Mouse (Mus musculus) kidney, postnatal 14 days (tissue): ENCODE data around the gene Psmd13.
"Not testable (repeated sequence)": the region's sequence is repeated elsewhere in the genome, so short reads cannot be mapped to it uniquely, and the experiment has no call there.

Experiments
- DNase-seq: peaks from one replicate; pipeline ENCODE4 v3.0.0; 2022; ENCODE audit warnings: mixed read lengths

The Psmd13 gene

DNA sequence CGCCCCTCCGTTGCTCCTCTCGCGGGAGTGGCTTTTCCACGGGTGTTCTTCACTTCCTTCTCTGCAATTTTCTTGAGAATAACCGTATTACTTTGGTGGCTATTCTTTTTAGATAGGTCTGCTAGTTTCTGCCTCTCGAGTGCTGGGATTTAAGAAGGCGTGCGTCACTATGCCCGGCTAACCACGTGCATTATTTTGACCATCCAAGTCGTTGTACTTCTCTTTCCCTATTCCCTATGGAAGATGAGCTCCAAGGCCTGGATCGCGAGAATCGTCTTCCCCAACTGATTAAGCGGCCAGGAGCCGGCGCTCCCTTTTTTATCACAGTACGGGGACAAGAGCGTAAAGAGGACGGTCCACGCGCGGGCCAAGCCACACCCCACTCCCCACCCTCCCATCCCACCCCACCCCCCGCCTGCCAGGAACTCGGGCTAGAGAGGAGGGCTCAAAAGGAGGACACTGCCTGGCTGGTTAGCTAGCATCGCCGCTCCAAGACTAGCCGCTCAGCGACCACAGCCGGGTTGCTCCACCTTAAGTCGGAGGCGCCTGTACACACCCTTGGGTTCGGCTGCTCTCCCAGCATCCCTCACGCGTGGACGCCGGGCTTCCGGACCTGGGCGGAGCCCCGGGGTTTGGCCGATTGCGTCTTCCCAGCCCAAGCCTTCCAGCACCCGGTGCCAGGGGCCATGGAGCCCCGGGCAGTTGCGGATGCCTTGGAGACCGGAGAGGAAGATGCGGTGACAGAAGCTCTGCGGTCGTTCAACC lies 24.8 kb upstream of the Psmd13 start, which contains the start of gene Ric8a:
TSS of gene Ric8a (plus strand) at position 173 of the 765 bp plus-strand sequence.
- peak; percentile 92 for DNase-seq

DNA sequence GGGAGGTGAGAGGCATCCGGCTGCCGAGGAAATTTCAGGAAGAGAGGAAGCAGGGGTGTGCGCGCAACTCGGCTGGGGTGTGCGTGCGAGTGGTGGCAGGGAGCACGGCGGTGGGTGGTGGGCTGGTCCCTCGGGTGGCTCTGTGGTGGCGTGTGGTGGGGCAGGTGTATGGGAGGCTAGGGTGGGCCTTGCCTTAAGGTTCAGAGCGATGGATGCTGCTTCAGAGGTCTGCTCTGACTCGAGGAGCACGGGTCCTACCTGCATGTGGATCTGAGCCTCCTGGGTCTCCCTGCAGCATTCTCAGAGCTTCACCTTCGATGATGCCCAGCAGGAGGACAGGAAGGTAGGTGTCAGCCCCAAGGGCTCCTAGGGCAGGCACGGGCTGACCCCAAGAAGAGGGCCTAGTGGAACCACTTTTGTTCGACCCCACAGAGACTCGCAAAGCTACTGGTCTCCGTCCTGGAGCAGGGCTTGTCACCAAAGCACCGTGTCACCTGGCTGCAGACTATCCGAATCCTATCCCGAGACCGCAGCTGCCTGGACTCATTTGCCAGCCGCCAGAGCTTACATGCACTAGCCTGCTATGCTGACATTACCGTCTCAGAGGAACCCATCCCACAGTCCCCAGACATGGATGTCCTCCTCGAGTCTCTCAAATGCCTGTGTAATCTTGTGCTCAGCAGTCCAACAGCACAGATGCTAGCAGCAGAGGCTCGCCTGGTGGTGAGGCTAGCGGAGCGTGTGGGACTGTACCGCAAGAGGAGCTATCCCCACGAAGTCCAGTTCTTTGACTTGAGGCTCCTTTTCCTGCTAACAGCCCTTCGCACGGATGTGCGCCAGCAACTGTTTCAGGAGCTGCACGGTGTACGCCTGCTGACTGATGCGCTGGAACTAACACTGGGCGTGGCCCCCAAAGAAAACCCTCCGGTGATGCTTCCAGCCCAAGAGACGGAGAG lies 23.9 kb upstream of the Psmd13 start, which contains the start of gene Bet1l:
TSS of gene Bet1l (minus strand) at position 28 of the 956 bp plus-strand sequence.
- DNase-seq = no peak

- no peak for DNase-seq
Observed at GRCm38 (mm10) chr7:140858746-140859145, 23.0 kb upstream of the Psmd13 start.

DNA sequence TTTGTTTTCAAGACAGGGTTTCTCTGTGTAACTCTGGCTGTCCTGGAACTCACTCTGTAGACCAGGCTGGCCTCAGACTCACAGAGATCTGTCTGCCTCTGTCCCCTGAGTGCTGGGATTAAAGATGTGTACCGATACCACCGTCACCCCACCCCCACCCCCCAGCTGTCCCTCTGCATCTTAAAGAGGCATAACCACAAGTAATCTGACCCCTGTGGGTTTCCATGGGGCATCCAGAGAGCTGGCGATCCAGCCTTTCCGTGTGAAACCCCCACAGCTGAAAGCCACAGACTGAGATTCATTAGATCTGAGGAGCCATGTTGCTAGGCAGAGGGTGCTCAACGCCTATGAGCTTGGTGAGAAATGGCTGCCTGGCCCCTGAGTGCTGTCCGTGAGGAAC lies 21.8 kb upstream of the Psmd13 start:
- DNase-seq = no peak

GRCm38 (mm10) chr7:140860728-140861127 lies 21.0 kb upstream of the Psmd13 start:
- DNase-seq = no peak

GRCm38 (mm10) chr7:140864761-140865160 lies 17.0 kb upstream of the Psmd13 start:
- DNase-seq = no peak

DNA sequence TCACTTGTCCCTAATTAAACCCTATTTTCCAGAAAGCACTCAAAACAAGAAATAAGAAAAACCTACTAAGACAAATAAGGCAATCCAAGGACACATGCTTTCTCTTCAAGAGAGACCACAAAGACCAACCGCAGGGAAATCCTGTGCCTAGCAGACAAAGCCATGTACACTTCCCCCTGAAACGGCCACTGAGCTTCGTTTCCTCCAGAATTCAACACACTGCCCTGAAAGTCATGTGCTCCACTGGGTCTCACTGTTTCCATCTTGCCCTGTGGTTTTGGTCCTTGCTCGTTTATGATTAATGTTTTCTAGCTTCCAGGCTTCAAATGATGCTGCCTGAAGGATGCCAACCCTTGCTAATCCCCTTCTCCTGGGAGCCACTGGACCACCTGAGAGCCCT lies 7.5 kb upstream of the Psmd13 start:
- no peak for DNase-seq

GRCm38 (mm10) chr7:140877364-140877763 lies 4.4 kb upstream of the Psmd13 start:
- no peak for DNase-seq

- no peak for DNase-seq
Observed at GRCm38 (mm10) chr7:140879355-140879754, 2.4 kb upstream of the Psmd13 start.

- DNase-seq = peak; percentile 48
Observed at GRCm38 (mm10) chr7:140880419-140880818, 1.3 kb upstream of the Psmd13 start.

- peak; percentile 36 for DNase-seq
Observed at GRCm38 (mm10) chr7:140880865-140881515, 778 bp upstream of the Psmd13 start.

- no peak for DNase-seq
Observed at GRCm38 (mm10) chr7:140882469-140882803, 668 bp downstream of the Psmd13 start.

DNA sequence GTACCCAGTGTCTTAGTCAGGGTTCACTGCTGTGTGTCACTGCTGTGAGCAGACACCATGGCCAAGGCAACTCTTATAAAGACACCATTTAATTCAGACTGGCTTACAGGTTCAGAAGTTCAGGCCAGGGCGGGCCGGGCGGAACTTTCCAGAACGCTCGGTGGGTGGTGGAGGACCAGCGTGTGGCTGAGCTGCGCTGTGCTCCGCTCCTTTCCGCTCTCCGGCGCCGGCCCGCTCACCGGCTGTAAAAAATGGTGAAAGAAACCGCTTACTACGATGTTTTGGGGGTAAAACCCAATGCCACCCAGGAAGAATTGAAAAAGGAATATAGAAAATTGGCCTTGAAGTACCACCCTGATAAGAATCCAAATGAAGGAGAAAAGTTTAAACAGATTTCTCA lies 8.9 kb downstream of the Psmd13 start:
- not testable (repeated sequence) for DNase-seq

DNA sequence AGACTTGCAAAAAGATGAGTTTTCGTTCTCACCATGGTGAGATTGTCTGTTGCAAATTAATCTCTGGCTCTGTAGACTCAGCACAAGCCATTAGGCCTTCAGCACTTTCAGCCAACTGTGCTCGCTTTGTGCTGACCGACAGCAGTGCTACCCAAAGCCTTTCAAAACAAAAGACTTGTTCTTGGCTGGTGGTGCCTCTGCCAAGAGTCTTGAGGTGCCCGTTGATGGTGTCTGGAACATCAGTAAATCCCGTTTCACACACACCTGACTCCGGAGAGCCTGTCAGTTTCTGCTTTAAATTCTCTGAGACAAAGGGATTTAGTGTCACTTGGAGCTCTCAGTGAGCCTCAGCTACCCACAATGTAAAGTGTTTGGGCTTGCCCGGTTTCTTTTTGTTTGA lies 12.3 kb downstream of the Psmd13 start:
- no peak for DNase-seq

DNA sequence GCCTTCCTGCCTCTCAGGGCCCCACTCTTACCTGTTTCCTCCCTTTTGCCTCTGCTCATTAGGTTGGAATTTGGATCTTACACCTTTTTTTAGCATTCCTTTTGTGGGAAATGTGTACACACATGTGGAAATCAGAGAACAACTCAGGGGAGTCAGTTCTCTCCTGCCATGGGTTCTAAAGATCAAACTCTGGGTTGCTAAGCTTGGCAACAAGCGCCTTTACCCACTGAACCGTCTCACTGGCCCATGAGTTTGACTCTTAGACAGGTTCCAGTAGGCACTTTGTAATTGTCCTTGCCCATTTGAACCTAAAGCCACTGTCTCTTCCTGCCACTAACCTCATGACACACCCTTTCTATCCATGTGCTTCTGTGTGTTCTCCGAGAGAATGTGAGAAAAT lies 12.8 kb downstream of the Psmd13 start:
- no peak for DNase-seq

DNA sequence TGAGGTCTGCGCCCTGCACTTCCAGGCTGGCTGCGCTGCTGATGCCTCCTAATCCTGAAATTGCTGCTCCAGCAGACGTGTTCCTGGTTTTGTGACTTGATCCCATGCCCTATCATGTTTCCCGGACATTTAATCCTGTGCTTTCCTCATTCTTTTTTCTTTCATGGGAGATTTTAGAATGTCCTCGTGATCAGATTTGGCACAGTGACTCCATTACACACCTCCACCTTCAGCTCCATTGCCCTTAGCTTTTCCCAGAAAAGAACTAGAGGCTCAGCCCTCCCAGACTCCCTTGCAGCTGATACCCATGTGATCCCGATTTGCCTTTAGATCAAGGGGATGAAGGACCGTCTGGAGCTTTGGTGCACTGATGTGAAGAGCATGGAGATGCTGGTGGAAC lies 16.1 kb downstream of the Psmd13 start:
- no peak for DNase-seq

DNA sequence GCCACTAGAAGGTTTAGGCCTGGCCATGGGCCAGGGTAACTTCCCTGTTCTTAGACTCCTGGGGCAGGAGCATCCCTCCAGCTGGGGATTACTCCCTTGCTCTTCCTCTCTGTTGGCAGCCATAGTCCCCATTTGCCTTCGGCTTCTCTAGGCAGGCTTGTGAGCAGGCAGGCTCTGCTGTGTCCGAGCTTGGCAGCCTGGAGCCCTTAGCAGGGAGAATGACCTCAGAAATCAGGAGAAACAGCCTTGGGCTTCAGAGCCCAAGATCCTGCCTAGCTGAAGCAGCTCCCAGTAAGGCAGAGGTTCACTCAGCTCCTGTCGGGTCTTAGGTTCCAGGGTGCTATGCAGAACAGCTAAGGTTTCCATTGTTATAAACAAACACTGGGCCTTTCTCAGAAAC lies 17.4 kb downstream of the Psmd13 start:
- DNase-seq = no peak

GRCm38 (mm10) chr7:140900220-140900619 lies 18.5 kb downstream of the Psmd13 start, which contains the start of gene Cox8b:
TSS of gene Cox8b (minus strand) at chr7:140900446.
- DNase-seq = no peak

DNA sequence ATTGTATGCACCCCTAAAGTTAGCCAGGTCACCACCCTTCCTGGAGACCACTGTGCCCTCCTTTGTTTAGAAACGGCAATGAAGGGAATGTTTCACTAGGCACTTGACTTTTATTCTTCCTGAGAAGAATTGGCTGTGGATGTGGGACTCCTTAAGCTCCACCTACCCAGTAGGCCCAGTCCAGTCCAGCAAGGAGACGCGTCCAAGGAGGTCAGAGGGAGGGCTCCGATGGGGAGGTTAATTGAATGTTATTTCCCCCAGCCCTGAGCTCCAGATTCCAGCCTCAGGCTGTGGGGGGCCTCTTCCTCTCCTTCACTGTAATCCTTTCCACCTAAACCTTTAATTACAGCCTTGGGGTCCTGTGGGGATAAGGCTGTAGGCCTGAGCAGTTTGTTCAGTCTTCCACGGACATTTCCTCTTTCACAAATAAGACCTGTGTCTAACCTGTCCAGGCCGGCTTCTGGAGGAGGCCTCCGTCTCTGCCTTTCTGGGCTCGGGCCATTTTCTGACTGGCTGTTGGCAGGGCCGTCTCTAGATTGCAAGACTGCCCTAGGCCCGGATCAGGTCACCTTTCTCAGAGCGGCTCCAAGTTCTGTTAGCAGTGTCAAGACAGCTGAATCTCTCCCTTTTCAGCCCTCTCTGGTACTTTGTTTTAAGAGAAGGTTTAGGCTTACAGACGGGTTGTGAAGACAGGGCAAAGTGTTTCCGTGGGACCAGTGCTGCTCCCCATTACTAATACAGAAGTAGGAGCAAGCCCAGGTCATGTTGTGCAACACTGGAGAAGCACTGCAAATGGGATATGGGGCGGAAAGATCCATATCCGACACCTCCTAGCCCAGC lies 20.5 kb downstream of the Psmd13 start:
- no peak for DNase-seq

DNA sequence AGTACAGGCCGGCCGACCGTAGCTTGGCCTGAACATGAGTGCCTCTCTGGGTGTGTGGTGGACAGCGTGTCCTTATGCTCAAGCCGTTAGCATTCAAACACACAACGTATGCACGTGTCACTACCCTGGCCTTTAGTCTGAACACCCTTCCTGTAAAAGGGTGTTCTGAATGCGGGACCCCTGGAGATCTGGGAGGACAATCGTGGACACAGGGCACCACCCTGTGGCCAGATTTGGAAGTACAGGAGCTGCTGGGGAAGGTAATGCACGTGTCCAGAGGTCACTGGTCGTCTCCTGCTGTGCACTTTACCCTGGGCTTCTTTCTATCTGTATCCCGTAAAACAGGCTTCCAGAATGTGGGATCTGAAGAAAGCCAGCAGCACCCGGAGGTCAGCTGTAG lies 21.4 kb downstream of the Psmd13 start:
- peak; percentile 86 for DNase-seq

GRCm38 (mm10) chr7:140905642-140906081 lies 23.9 kb downstream of the Psmd13 start:
- DNase-seq = peak; percentile 50

DNA sequence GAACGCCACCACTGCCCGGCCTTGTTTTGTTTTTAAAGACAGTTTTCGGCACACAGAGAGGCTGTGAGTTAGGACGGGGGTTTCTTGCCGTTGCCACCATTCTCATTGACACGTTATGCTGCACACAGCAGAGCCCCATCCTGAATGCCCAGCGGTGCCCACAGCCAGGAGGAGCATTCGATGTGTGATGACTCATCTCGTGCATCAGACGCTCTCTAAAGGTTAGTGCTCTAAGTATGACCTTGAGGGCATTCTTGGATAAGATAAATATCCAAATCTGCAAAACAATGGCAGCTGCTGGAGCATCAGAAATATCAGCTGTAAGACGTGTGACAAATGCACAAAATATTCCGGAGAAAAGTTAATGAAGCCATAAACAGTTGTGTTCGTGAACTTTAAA lies 25.4 kb downstream of the Psmd13 start:
- no peak for DNase-seq
